Mouse (Mus musculus): ENCODE data around the gene Ddx4.

Ddx4 gene

GRCm38 (mm10) chr13:112551641-112552548, 100.4 kb downstream of the Ddx4 start:
- DNase-seq: no peak

All from lung, postnatal 14 days (tissue).